Mouse (Mus musculus) ES-E14 (cell line): ENCODE measurements around the gene Sparc. TPM values are rescaled to one million over a fixed set of nuclear protein-coding genes. Genes with fewer than 3 reads are reported as not detected.

Experiments
- DNase-seq: peaks from one replicate; pipeline ENCODE4 v3.0.0-alpha.2; 2013; ENCODE audit warnings: low read depth, low spot score
- H3K27ac ChIP-seq: 2 replicates; pipeline ENCODE4 v1.5.1; 2012; ENCODE audit warnings: low read depth, mild to moderate bottlenecking, low read length, moderate library complexity, mixed read lengths; ENCODE audit not compliant: poor library complexity, insufficient read depth, severe bottlenecking
- H3K36me3 ChIP-seq: 2 replicates; pipeline ENCODE4 v1.6.1; 2012; ENCODE audit warnings: mild to moderate bottlenecking, low read length, moderate library complexity, mixed read lengths; ENCODE audit not compliant: control insufficient read depth, poor library complexity, insufficient read depth, severe bottlenecking
- H3K4me1 ChIP-seq, 2 experiments: fragments of 150-350 bp in 1 of 2; sonication (generic) in 1 of 2; 2 replicates each; pipeline ENCODE4 v1.6.1; 2012; ENCODE audit warnings: low read length in 2 of 2, mild to moderate bottlenecking in 1 of 2, mixed read lengths in 1 of 2; ENCODE audit not compliant: control insufficient read depth in 2 of 2, insufficient read depth in 2 of 2, poor library complexity in 1 of 2
- H3K4me3 ChIP-seq, 2 experiments: fragments of 150-350 bp in 1 of 2; sonication (generic) in 1 of 2; 2 replicates each; pipeline ENCODE4 v1.5.1; 2012; ENCODE audit warnings: low read length in 2 of 2, low read depth in 1 of 2, mild to moderate bottlenecking in 1 of 2, mixed read lengths in 1 of 2; ENCODE audit not compliant: insufficient read depth in 1 of 2, poor library complexity in 1 of 2, severe bottlenecking in 1 of 2
- H3K9ac ChIP-seq: 2 replicates; pipeline ENCODE4 v1.6.1; 2012; ENCODE audit warnings: low read depth, mild to moderate bottlenecking, low read length, mixed read lengths; ENCODE audit not compliant: poor library complexity, insufficient read depth, severe bottlenecking
- H3K9me3 ChIP-seq: fragments of 150-350 bp; sonication (generic); 2 replicates; pipeline ENCODE4 v1.6.1; 2012; ENCODE audit warnings: low read depth, mild to moderate bottlenecking, low read length; ENCODE audit not compliant: control insufficient read depth, insufficient read depth
- CHD2 ChIP-seq: IDR thresholded peaks from 2 replicates; pipeline ENCODE4 v1.6.1; 2014; ENCODE audit warnings: mild to moderate bottlenecking, low read depth, low read length, inconsistent platforms
- HCFC1 ChIP-seq: IDR thresholded peaks from 2 replicates; pipeline ENCODE4 v1.6.1; 2012; ENCODE audit warnings: low read length, inconsistent platforms, borderline replicate concordance; ENCODE audit not compliant: insufficient read depth
- MAFK ChIP-seq: IDR thresholded peaks from 2 replicates; pipeline ENCODE4 v1.6.1; 2014; ENCODE audit warnings: mild to moderate bottlenecking, low read depth, low read length, inconsistent platforms; ENCODE audit not compliant: insufficient read depth
- ZC3H11A ChIP-seq: IDR thresholded peaks from 2 replicates; pipeline ENCODE4 v1.6.1; 2012; ENCODE audit warnings: low read depth, mild to moderate bottlenecking, inconsistent platforms, low read length, borderline replicate concordance
- ZNF384 ChIP-seq: IDR thresholded peaks from 2 replicates; pipeline ENCODE4 v1.6.1; 2012; ENCODE audit warnings: low read depth, low read length, inconsistent platforms
- in situ Hi-C, 2 experiments: fragments of 600-800 bp; cut with MboI; formaldehyde crosslinking; loops; one replicate each; pipeline ENCODE4 v1.15.1; 2025; ENCODE audit warnings: low sequenced_read_pairs in 2 of 2, inconsistent platforms in 1 of 2; ENCODE audit not compliant: unreplicated experiment in 2 of 2
- total RNA-seq: library from RNA; depleted of rRNA; stranded (reverse); fragments of 300-350 nt; gene quantifications from 2 replicates; pipeline ENCODE4 v1.2.3, GENCODE M21; 2012

The Sparc gene
- total RNA-seq, 1 experiment: 485 TPM

DNA sequence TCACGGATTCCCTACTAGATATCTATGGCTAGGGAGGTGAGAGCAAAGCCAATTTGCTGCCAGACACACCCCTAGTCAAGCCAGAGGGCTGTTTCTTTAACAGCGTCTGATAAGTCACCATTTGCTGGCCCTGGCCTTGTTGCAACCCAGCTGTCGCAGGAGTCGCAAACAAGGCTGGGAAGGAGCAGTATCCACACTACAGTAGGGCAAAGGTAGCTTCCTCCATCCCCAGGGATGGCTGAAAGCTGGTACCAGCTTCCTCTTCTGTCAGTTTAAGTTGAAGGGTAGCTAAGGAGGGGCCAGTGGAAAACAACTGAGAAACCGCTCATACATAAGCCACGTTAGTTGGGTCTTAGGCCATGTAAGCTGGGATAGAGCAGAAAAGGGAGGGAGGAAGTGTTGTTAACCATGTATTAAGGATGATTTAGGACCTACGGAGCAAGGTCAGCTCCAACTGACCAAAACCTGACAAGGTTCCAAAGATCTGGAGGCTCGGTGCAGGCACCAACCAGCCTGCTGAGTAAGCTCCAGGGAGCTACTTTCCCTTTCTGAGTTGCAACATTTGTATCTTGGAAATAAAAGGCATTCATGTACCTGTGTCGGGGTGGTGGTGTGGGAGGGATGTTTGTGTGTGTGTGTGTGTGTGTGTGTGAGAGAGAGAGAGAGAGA is 7.8 kb downstream of the Sparc start:
- in situ Hi-C loops: no loop called here
- Histone ChIP-seq H3K4me3 (no peak overlapping the region), H3K4me1 (peaks cover 4 to 24% of the 10 kb centered on the region in 2 experiments), H3K27ac (peak overlapping the region; percentile 9; the same call in 1 of the 2 replicates), H3K36me3 (no peaks in the 10 kb centered on the region), H3K9me3 (no peaks in the 10 kb centered on the region), H3K9ac (no peak overlapping the region)
- DNase-seq: no peak
- TF ChIP-seq CHD2: no peak
- TF ChIP-seq HCFC1: no peak
- TF ChIP-seq ZC3H11A: no peak

DNA sequence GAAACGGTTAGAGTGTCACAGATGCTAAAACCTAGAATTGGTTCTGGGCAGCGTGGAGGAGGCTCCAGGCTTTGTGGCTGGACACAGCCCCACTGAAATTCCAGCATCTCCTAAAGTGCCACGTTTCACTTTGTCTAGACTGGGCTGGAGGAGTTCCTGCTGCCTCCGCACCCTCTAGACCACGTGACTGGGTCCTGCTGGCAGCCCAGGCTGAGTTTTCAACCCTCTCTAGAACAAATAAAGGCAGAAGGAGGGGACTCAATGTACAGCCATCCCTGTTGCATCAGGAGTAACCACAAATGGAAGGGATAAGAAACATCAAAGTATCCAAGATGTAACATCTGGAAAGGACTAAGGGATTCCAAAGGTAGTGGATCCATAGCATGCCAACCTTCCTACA is 8.7 kb downstream of the Sparc start:
- peaks cover 4% of the 10 kb centered on the region; the same call in 1 of the 2 replicates for H3K36me3 ChIP-seq
- DNase-seq: no peak
- in situ Hi-C loops: no loop called here

DNA sequence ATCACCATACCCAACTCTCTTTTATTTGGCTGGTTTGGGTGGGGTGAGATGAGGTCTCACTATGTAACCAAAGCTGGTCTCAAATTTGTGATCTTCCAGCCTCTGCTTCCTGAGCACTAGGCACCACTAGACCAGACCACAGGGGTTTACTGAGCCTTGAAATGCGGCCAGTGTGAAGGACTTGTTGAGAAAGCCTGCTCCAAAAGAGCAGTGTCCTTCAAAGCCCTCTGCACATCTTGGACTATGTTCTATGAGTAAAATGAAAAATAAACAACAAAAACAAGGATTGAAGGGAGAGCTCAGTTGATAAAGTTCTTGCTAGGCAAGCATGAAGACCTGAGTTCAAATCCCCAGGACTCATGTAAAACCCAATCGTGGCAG is 9.6 kb downstream of the Sparc start:
- in situ Hi-C loops: no loop called here
- Histone ChIP-seq H3K36me3 (peaks cover 10% of the 10 kb centered on the region), H3K9ac (no peak overlapping the region), H3K4me1 (peaks cover 3 to 17% of the 10 kb centered on the region in 2 experiments; a peak in 3 of 4 replicates), H3K9me3 (no peaks in the 10 kb centered on the region), H3K4me3 (no peak overlapping the region), H3K27ac (no peak overlapping the region)
- no peak for TF ChIP-seq ZC3H11A
- no peak for TF ChIP-seq HCFC1
- no peak for DNase-seq

More for the DNA sequence above, 8.7 kb downstream of the Sparc start:
- H3K9me3 ChIP-seq: no peaks in the 10 kb centered on the region
- no peak overlapping the region for H3K27ac ChIP-seq
- TF ChIP-seq CHD2 (no peak), HCFC1 (no peak), ZC3H11A (no peak)
- no peak overlapping the region for H3K9ac ChIP-seq
- H3K4me3 ChIP-seq: no peak overlapping the region
- peaks cover 5 to 24% of the 10 kb centered on the region in 2 experiments for H3K4me1 ChIP-seq

DNA sequence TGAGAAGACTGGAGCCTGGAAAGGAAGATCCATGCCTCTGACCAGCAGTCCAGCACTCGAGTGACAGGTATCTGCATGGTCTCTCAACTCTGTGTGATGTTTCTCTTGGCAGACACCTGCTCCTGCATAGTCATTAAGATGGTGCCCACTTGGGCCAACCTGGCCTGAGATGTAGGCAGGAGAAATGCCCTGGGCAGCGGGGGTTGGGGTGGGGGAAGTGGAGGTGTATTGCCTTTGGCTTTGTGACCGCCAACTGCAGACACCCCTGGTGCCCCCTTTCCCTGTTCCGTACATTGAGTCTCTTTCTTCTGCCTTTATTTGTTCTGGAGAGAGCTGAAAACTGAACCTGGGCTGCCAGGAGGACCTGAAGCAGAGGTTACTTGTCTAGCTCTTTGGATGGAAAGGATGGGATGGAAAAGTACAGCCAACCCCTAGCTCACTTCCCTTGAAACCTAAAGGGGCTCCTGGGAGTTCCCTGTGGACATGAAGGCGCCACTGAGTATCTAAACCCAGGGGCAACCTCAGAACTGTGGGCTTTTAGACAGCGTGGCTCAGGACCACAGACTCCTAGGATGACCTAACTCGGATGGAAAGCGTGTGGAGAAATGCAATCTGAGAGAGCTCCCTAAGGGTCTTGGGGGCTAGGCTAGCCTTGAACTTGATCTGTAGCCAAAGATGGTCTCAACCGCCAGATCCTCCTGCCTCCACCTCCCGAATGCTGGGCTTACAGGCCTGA is 10.1 kb downstream of the Sparc start:
- peaks cover 11% of the 10 kb centered on the region for H3K36me3 ChIP-seq
- DNase-seq: no peak
- H3K9ac ChIP-seq: no peak overlapping the region
- H3K4me1 ChIP-seq: peaks cover 3 to 17% of the 10 kb centered on the region in 2 experiments; a peak in 3 of 4 replicates
- TF ChIP-seq HCFC1 (no peak), ZC3H11A (no peak), MAFK (no peak), CHD2 (no peak), ZNF384 (no peak)
- H3K9me3 ChIP-seq: no peaks in the 10 kb centered on the region
- in situ Hi-C loops: no loop called here
- H3K27ac ChIP-seq: no peak overlapping the region
- H3K4me3 ChIP-seq: no peak overlapping the region
